Mouse (Mus musculus): ENCODE data around the gene Defb22. TPM values are rescaled to one million over a fixed set of nuclear protein-coding genes. Genes with fewer than 3 reads are reported as not detected.
A peak's percentile ranks its signal among the peaks of the same experiment; 100 is the strongest.

Gene Defb22
- total RNA-seq (2014; rRNA removed) = not detected in 2 replicates
- polyA plus RNA-seq (2015; fragmentation: Nextera tagmentation; extraction: Ambion mirVana) = not detected in 2 replicates

DNA sequence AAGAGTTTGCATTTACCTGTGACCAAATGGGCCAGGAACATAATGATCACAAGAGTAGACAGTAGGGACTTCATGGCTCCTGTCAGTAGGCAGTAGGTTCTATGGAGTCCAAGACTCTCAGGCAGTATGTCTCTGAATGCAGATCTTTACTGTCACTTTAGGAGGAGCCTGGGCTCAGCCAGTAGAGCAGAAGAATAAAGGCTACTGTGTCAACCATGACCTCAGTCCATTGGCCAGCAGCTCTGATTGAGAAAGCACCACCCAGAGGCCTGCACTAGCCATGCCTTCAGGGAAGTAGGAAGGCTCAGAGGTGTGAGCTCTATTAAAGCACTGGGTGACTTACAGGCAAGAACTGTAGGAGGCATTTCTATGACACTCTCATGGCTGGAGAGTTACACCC is at the start of gene Defb22:
Gene Defb22, minus strand, starts transcription at position 101 of the 400 bp plus-strand sequence.
- Histone ChIP-seq H3K4me3 (ENCODE audit: low read depth, low read length) (no peak within 1 kb of the TSS), H3K4me2 (ENCODE audit: low read depth) (no peak within 1 kb of the TSS), H3K36me3 (ENCODE audit: insufficient read depth) (no peaks in the 10 kb centered on the region), H3K9me3 (ENCODE audit: low read length) (no peaks in the 10 kb centered on the region), H3K27ac (ENCODE audit: low read depth, low read length) (no peak within 1 kb of the TSS), H3K27me3 (ENCODE audit: insufficient read depth, low read length) (no peaks in the 10 kb centered on the region), H3K9ac (no peak within 1 kb of the TSS), H3K4me1 (ENCODE audit: insufficient read depth) (no peaks in the 10 kb centered on the region)
- no peak for ATAC-seq
- no peak for DNase-seq
- no peak for TF ChIP-seq CTCF (IDR thresholded peaks at IDR 0.05; ENCODE audit: low read depth)

DNA sequence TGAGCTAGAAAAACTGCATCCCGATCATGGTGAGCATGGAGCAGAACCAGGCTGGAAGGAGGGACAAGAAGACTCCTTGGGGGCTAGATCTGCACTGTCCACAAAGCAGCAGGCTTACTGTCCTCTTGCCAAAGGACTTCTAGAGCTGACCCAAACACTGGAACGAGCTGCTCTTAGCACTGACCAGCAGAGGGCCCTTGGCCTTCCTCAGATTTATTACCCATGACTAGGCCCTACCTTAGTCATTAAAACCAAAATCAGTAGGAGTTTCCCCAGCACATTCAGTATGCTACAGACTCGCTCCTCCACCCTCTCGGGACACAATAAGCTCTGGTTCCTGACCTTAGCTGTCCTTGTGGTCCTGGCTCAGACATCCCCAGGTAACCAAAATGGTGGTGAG is 28.0 kb upstream of the Defb22 start, which contains the start of gene Defb28:
Gene Defb28, plus strand, starts transcription at position 275 of the 400 bp plus-strand sequence.
- Histone ChIP-seq H3K36me3 (ENCODE audit: insufficient read depth) (no peaks in the 10 kb centered on the region), H3K9ac (no peak within 1 kb of the TSS), H3K4me1 (ENCODE audit: insufficient read depth) (no peaks in the 10 kb centered on the region), H3K27me3 (ENCODE audit: insufficient read depth, low read length) (no peaks in the 10 kb centered on the region), H3K4me2 (ENCODE audit: low read depth) (no peak within 1 kb of the TSS), H3K4me3 (ENCODE audit: low read depth, low read length) (no peak within 1 kb of the TSS), H3K27ac (ENCODE audit: low read depth, low read length) (no peak within 1 kb of the TSS), H3K9me3 (ENCODE audit: low read length) (no peaks in the 10 kb centered on the region)
- ATAC-seq (no peak), DNase-seq (no peak)
- no peak for TF ChIP-seq CTCF (IDR thresholded peaks at IDR 0.05; ENCODE audit: low read depth)
- 78% methylated on average over 4 of the region's 4 CpGs for WGBS

DNA sequence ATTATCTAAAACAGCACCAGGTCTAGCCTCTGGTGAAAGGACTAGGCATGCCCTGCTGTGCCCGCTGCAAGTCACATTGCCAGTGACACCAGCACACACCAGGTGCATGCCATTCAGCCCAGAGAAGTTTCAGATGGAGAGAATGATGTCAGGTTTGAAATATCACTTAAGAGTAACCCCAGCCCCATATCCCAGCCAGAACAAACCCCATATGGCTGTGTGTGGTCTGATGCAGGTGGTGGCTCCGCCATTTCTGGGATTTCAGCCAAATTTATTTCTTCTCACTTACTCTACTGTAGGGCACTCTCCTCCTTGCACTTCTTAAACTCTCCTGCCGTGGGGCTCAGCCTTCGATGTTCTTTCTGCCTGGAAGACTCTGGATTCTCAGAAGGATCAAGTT is 26.1 kb upstream of the Defb22 start:
- TF ChIP-seq CTCF (IDR thresholded peaks at IDR 0.05; ENCODE audit: low read depth) = no peak
- Histone ChIP-seq H3K27ac (ENCODE audit: low read depth, low read length) (no peak overlapping the region), H3K4me3 (ENCODE audit: low read depth, low read length) (no peak overlapping the region), H3K9ac (no peak overlapping the region), H3K27me3 (ENCODE audit: insufficient read depth, low read length) (no peaks in the 10 kb centered on the region), H3K4me1 (ENCODE audit: insufficient read depth) (no peaks in the 10 kb centered on the region), H3K36me3 (ENCODE audit: insufficient read depth) (no peaks in the 10 kb centered on the region), H3K4me2 (ENCODE audit: low read depth) (no peak overlapping the region), H3K9me3 (ENCODE audit: low read length) (no peaks in the 10 kb centered on the region)
- ATAC-seq (no peak), DNase-seq (no peak)
- 56% methylated on average over 4 of the region's 4 CpGs for WGBS

DNA sequence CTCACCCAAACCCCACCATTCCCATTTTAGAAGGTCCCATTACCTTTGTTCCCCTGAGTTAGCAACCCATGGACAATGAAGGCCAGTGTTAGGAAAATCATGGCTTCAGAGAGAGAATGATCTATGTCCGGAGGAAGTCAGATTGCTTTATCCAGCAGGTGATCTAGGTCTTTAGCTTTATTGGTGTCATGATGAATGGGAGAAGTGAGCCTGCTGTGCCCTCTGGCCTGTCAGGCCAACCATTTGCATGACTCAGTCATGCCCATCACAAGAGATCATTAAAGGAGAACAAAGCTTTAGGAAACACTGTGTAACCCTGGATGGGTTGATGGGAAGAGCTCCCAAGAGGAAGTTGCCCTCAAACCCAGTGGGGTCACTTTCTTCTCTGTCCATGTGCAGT is 21.7 kb upstream of the Defb22 start, which contains the start of gene Defb26:
Gene Defb26, minus strand, starts transcription at position 101 of the 400 bp plus-strand sequence.
- DNase-seq (no peak), ATAC-seq (no peak)
- Histone ChIP-seq H3K4me3 (ENCODE audit: low read depth, low read length) (no peak within 1 kb of the TSS), H3K27me3 (ENCODE audit: insufficient read depth, low read length) (no peaks in the 10 kb centered on the region), H3K9me3 (ENCODE audit: low read length) (no peaks in the 10 kb centered on the region), H3K9ac (no peak within 1 kb of the TSS), H3K4me1 (ENCODE audit: insufficient read depth) (no peaks in the 10 kb centered on the region), H3K36me3 (ENCODE audit: insufficient read depth) (no peaks in the 10 kb centered on the region), H3K4me2 (ENCODE audit: low read depth) (no peak within 1 kb of the TSS), H3K27ac (ENCODE audit: low read depth, low read length) (no peak within 1 kb of the TSS)
- TF ChIP-seq CTCF (IDR thresholded peaks at IDR 0.05; ENCODE audit: low read depth) = no peak
- 78% methylated on average over 1 of the region's 1 CpGs for WGBS

DNA sequence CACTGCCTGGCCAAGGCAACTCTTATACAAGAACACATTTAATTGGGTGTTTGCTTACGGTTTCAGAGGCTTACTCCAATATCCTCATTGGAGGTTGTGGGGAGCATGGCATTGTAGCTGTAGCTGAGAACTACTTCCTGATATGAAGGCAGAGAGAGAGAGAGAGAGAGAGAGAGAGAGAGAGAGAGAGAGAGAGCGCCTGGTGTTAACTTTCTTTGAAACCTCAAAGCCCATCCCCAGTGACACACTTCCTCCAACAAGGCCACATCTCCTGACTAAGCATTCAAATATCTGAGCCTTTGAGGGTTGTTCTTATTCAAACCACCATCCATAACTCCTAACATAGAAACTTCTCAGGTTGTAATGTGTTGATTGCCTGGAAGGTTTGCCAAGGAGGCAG is 14.0 kb upstream of the Defb22 start:
- H3K4me1 ChIP-seq (ENCODE audit: insufficient read depth) = no peaks in the 10 kb centered on the region
- no peak overlapping the region for H3K4me2 ChIP-seq (ENCODE audit: low read depth)
- no peaks in the 10 kb centered on the region for H3K36me3 ChIP-seq (ENCODE audit: insufficient read depth)
- DNase-seq = no peak
- no peak for ATAC-seq
- no peaks in the 10 kb centered on the region for H3K27me3 ChIP-seq (ENCODE audit: insufficient read depth, low read length)
- H3K9me3 ChIP-seq (ENCODE audit: low read length) = no peaks in the 10 kb centered on the region
- H3K27ac ChIP-seq (ENCODE audit: low read depth, low read length) = no peak overlapping the region
- H3K9ac ChIP-seq = no peak overlapping the region
- no peak for TF ChIP-seq CTCF (IDR thresholded peaks at IDR 0.05; ENCODE audit: low read depth)
- H3K4me3 ChIP-seq (ENCODE audit: low read depth, low read length) = no peak overlapping the region
- WGBS = 94% methylated on average over 2 of the region's 2 CpGs

DNA sequence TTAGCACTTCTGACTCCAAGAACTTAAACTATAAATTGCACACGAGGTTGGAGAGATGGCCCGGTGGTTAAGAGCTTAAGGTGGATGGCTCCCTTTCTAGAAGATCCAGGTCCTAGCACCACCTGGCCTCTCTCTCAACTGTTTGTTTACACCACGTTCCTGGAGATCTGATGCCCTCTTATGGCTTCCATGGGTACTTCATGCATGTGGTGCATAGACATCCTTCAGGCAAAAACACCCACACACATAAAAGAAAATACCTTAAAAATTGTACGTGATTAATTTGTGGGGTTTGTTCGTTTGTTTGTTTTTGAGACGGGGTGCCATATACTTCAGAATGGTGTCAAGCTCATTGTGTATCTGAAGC is 10.9 kb upstream of the Defb22 start:
- H3K4me3 ChIP-seq (ENCODE audit: low read depth, low read length) = no peak overlapping the region
- no peaks in the 10 kb centered on the region for H3K9me3 ChIP-seq (ENCODE audit: low read length)
- no peak overlapping the region for H3K27ac ChIP-seq (ENCODE audit: low read depth, low read length)
- WGBS = 83% methylated on average over 6 of the region's 6 CpGs
- DNase-seq = no peak
- H3K9ac ChIP-seq = no peak overlapping the region
- H3K36me3 ChIP-seq (ENCODE audit: insufficient read depth) = no peaks in the 10 kb centered on the region
- peak; percentile 27 for TF ChIP-seq CTCF (IDR thresholded peaks at IDR 0.05; ENCODE audit: low read depth)
- H3K4me2 ChIP-seq (ENCODE audit: low read depth) = no peak overlapping the region
- H3K27me3 ChIP-seq (ENCODE audit: insufficient read depth, low read length) = no peaks in the 10 kb centered on the region
- ATAC-seq = no peak
- no peaks in the 10 kb centered on the region for H3K4me1 ChIP-seq (ENCODE audit: insufficient read depth)

DNA sequence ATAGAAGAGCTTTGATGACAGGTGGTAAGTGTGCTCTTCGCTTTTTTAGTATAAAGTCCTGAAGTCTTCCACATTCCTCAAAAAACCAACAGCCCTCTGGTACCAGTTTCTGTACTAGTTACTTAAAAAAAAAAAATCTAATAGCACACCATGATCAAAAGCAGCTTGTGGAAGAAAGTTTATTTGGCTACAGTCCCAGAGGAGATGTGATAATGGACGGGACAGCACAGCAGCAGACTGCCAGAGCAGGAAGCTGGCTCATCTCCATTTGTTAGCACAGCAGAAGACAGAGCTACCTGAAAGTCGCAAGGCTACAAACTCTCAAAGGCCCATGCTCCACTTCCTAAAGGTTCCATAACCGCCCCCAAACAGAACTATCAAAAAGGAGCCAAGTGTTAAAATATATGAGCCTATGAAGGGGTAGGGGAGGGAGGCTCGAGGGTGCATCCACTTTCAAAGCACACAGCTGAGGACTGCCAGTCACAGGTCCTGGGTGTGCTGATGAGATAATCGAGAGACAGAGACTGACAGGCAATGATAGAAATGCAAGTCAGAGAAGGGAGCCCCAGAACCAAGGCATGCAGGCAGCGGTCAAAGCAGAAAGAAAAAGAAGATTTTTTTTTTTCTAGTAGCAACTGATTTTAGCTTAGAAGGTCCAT is 10.4 kb upstream of the Defb22 start:
- H3K36me3 ChIP-seq (ENCODE audit: insufficient read depth) = no peaks in the 10 kb centered on the region
- H3K27me3 ChIP-seq (ENCODE audit: insufficient read depth, low read length) = no peaks in the 10 kb centered on the region
- WGBS = 79% methylated on average over 7 of the region's 7 CpGs
- no peak overlapping the region for H3K27ac ChIP-seq (ENCODE audit: low read depth, low read length)
- no peaks in the 10 kb centered on the region for H3K4me1 ChIP-seq (ENCODE audit: insufficient read depth)
- no peaks in the 10 kb centered on the region for H3K9me3 ChIP-seq (ENCODE audit: low read length)
- H3K9ac ChIP-seq = no peak overlapping the region
- TF ChIP-seq CTCF (IDR thresholded peaks at IDR 0.05; ENCODE audit: low read depth) = no peak
- no peak overlapping the region for H3K4me2 ChIP-seq (ENCODE audit: low read depth)
- no peak for DNase-seq
- no peak overlapping the region for H3K4me3 ChIP-seq (ENCODE audit: low read depth, low read length)
- no peak for ATAC-seq

Measured in forebrain, postnatal 0 days (tissue).